Mouse (Mus musculus) small intestine, adult 10 weeks (tissue): ENCODE measurements around the gene Cadm1. TPM values are rescaled to one million over a fixed set of nuclear protein-coding genes. Genes with fewer than 3 reads are reported as not detected.

Experiments used
- polyA plus RNA-seq: library from polyadenylated mRNA; stranded (reverse); fragments of 350-450 nt; fragmentation: Illumina TruSeq; extraction: RNeasy Lipid Tissue Mini Kit (QIAGEN cat#74804); gene quantifications from one replicate; pipeline ENCODE4 v1.2.3, GENCODE M21; 2014; ENCODE audit warnings: low replicate concordance

Gene Cadm1
- polyA plus RNA-seq, result 6.3 TPM

DNA sequence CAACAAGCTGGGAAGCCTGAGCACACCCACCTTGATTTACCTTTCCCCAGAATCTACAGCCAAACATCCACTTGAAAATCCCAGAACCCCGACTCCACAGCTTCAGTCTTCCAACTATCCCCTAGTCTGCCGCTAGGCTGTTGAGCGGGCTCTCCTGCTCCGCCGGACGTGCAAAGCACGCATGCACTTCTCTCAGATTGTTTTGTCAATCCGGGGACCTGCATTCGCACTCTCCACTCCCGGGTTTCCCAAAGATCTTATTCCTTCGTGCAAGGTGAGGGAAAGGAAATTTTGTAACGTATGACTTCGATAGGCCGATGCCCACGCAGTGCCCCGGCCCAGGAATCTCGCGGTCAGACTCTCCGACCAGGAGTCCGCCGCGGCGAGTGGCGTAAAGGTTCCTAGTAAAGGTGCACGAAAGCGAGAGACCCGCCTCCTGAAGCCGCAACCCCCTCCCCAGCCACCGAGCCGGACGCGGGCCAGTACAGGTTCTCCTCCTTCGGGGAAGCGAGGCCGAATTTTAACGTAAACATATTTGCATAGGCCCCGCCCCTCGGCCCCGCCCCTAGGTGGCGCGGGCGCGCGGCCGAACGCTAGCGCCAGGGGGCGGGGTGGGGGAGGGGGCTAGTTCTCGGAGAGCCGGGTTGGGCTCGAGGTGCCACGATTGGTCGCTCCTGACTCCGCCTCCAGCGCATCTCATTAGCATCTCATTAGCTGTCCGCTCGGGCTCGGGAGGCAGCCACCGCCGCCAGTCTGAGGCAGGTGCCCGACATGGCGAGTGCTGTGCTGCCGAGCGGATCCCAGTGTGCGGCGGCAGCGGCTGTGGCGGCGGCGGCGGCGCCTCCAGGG lies at the start of gene Cadm1:
Gene Cadm1, plus strand, starts transcription at position 572 of the 849 bp plus-strand sequence.

